Mouse (Mus musculus) ES-E14 (cell line): ENCODE measurements around the gene Csf3.

Experiments
- CHD2 ChIP-seq: IDR thresholded peaks from 2 replicates; pipeline ENCODE4 v1.6.1; 2014; ENCODE audit warnings: mild to moderate bottlenecking, low read depth, low read length, inconsistent platforms
- HCFC1 ChIP-seq: IDR thresholded peaks from 2 replicates; pipeline ENCODE4 v1.6.1; 2012; ENCODE audit warnings: low read length, inconsistent platforms, borderline replicate concordance; ENCODE audit not compliant: insufficient read depth
- MAFK ChIP-seq: IDR thresholded peaks from 2 replicates; pipeline ENCODE4 v1.6.1; 2014; ENCODE audit warnings: mild to moderate bottlenecking, low read depth, low read length, inconsistent platforms; ENCODE audit not compliant: insufficient read depth
- ZC3H11A ChIP-seq: IDR thresholded peaks from 2 replicates; pipeline ENCODE4 v1.6.1; 2012; ENCODE audit warnings: low read depth, mild to moderate bottlenecking, inconsistent platforms, low read length, borderline replicate concordance
- ZNF384 ChIP-seq: IDR thresholded peaks from 2 replicates; pipeline ENCODE4 v1.6.1; 2012; ENCODE audit warnings: low read depth, low read length, inconsistent platforms

GRCm38 (mm10) chr11:98731134-98731533, 30.1 kb downstream of the Csf3 start:
- no peak for TF ChIP-seq ZC3H11A
- no peak for TF ChIP-seq MAFK
- no peak for TF ChIP-seq ZNF384
- no peak for TF ChIP-seq CHD2
- TF ChIP-seq HCFC1: no peak
